Mouse (Mus musculus) cerebellum, adult 2 months (tissue): ENCODE results near the gene Nxpe4.

Experiments used
- CTCF ChIP-seq: fragments of 200-500 bp; IDR thresholded peaks from 2 replicates; pipeline ENCODE4 v1.5.1; 2011; ENCODE audit warnings: low read depth, mild to moderate bottlenecking, control low read depth, low read length, moderate library complexity, borderline replicate concordance; ENCODE audit not compliant: insufficient read depth
- POLR2A ChIP-seq: fragments of 200-500 bp; IDR thresholded peaks from 2 replicates; pipeline ENCODE4 v1.6.1; 2011; ENCODE audit warnings: low read length, control low read depth, borderline replicate concordance; ENCODE audit not compliant: insufficient read depth

- TF ChIP-seq POLR2A (no peak), CTCF (no peak)
Observed at GRCm38 (mm10) chr9:48444821-48445220, 283.0 kb downstream of the Nxpe4 start.
